Mouse (Mus musculus) kidney, adult 2 months (tissue): ENCODE results near the gene Rps18.

Source experiments
- CTCF ChIP-seq: fragments of 200-500 bp; conservative IDR thresholded peaks from 2 replicates; pipeline ENCODE4 v1.5.1; 2011; ENCODE audit warnings: low read depth, mild to moderate bottlenecking, control low read depth, low read length, moderate library complexity, mixed read lengths; ENCODE audit not compliant: insufficient read depth, insufficient read length
- POLR2A ChIP-seq: fragments of 200-500 bp; IDR thresholded peaks from one replicate; pipeline ENCODE4 v1.6.1; 2011; ENCODE audit warnings: low read depth, low read length, control low read depth

- no peak for TF ChIP-seq POLR2A
- no peak for TF ChIP-seq CTCF
Measured at GRCm38 (mm10) chr17:33977861-33978557, 22.2 kb upstream of the Rps18 start.
